Mouse (Mus musculus): ENCODE data around the gene Ggn. TPM values are rescaled to one million over a fixed set of nuclear protein-coding genes. Genes with fewer than 3 reads are reported as not detected.
"Not testable (repeated sequence)": the region's sequence is repeated elsewhere in the genome, so short reads cannot be mapped to it uniquely, and the experiment has no call there.

The Ggn gene
- total and polyA plus RNA-seq, 3 experiments = 0.19 to 1.0 TPM; not detected in 1

DNA sequence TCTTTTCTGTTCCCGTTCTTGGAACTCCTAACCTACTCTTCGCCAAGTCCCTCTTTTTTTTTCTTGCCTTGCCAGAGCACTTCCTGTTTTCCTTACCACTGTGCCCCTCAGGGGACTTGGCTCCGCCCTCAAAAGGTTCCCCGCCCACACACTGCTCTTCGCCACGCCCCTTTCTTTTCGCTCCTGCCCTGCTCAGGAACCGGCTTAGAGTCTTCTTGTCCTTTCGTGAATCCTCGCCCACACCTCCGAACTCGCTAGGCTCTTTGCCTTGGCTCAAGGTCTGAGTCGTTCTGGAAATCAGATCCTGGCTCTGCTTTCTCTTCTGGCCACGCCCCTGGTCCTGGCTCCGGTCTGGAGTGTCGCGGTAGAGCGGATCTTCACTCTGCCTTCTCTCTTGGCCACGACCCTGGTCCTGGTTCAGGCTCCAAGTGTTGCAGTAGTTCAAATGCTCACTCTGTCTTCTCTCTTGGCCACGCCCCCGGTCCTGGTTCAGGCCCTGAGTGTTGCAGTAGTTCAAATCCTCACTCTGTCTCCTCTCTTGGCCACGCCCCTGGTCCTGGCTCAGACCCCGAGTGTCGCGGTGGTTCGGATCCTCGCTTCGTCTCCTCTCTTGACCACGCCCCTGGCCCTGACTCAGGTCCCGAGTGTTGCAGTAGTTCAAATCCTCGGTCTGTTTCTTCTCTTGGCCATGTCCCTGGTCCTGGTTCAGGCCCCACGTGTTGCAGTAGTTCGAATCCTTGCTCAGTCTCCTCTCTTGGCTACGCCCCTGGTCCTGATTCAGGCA lies 41.6 kb downstream of the Ggn start (continued):
- TF ChIP-seq POLR2AphosphoS5 (IDR thresholded peaks at IDR 0.05; ENCODE audit: borderline replicate concordance, low read depth, low read length) (no peak), CHD2 (IDR thresholded peaks at IDR 0.05; ENCODE audit: low read length) (no peak), USF2 (IDR thresholded peaks at IDR 0.05; ENCODE audit: borderline replicate concordance in 1 of 2, insufficient read depth in 1 of 2, low read depth in 1 of 2, low read length in 2 of 2) (no peak), USF1 (IDR thresholded peaks at IDR 0.05; ENCODE audit: low read depth, low read length) (peak; percentile 15; the same call in 1 of the 2 replicates), ETS1 (IDR thresholded peaks at IDR 0.05; ENCODE audit: low read depth, low read length) (no peak), RAD21 (IDR thresholded peaks at IDR 0.05; ENCODE audit: low read depth, low read length) (no peak), POLR2A (IDR thresholded peaks at IDR 0.05; ENCODE audit: control insufficient read depth in 1 of 2, insufficient read depth in 1 of 2, low read depth in 1 of 2, low read length in 2 of 2, poor library complexity in 1 of 2) (no peak)

DNA sequence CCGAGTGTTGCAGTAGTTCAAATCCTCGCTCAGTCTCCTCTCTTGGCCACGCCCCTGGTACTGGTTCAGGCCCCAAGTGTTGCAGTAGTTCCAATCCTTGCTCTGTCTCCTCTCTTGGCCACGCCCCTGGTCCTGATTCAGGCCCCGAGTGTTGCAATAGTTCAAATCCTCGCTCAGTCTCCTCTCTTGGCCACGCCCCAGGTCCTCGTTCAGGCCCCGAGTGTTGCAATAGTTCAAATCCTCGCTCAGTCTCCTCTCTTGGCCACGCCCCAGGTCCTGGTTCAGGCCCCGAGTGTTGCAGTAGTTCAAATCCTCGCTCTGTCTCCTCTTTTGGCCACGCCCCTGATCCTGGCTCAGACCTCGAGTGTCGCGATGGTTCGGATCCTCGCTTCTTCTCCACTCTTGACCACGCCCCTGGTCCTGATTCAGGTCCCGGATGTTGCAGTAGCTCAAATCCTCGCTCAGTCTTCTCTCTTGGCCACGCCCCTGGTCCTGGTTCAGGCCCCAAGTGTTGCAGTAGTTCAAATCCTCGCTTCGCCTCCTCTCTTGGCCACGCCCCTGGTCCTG lies 42.3 kb downstream of the Ggn start:
- H3K27ac ChIP-seq (ENCODE audit: control insufficient read depth, low read depth, low read length) = peak overlapping the region; percentile 50
- TF ChIP-seq GATA1 (IDR thresholded peaks at IDR 0.05; ENCODE audit: low read depth, low read length) = no peak
- no peak for TF ChIP-seq HCFC1 (IDR thresholded peaks at IDR 0.05; ENCODE audit: low read depth, low read length)
- no peak for TF ChIP-seq CHD1 (IDR thresholded peaks at IDR 0.05; ENCODE audit: low read depth, low read length)
- TF ChIP-seq MYC (IDR thresholded peaks at IDR 0.05; ENCODE audit: low read depth, low read length) = no peak
- no peak for TF ChIP-seq USF1 (IDR thresholded peaks at IDR 0.05; ENCODE audit: low read depth, low read length)
- no peak for TF ChIP-seq MAZ (IDR thresholded peaks at IDR 0.05; ENCODE audit: low read depth, low read length)
- TF ChIP-seq RAD21 (IDR thresholded peaks at IDR 0.05; ENCODE audit: low read depth, low read length) = no peak
- no peak for TF ChIP-seq CHD2 (IDR thresholded peaks at IDR 0.05; ENCODE audit: low read length)
- no peak for TF ChIP-seq POLR2A (IDR thresholded peaks at IDR 0.05; ENCODE audit: control insufficient read depth in 1 of 2, insufficient read depth in 1 of 2, low read depth in 1 of 2, low read length in 2 of 2, poor library complexity in 1 of 2)
- peak overlapping the region; percentile 52 to 59 for H3K4me3 ChIP-seq (ENCODE audit: control insufficient read depth in 1 of 2, insufficient read depth in 1 of 2, low read depth in 2 of 2, low read length in 2 of 2)
- no peaks in the 10 kb centered on the region for H3K9me3 ChIP-seq (replicated peaks; ENCODE audit: insufficient read depth, low read length)
- peaks cover 1 to 3% of the 10 kb centered on the region in 2 experiments; a peak in 3 of 4 replicates for H3K4me1 ChIP-seq (ENCODE audit: control insufficient read depth in 1 of 2, insufficient read depth in 2 of 2, low read length in 2 of 2)
- peak; percentile 75 for DNase-seq (ENCODE audit: low read depth, low spot score)
- H3K79me2 ChIP-seq (ENCODE audit: control insufficient read depth, insufficient read depth, low read length, poor library complexity) = no peaks in the 10 kb centered on the region
- peak overlapping the region; percentile 38 for H3K9ac ChIP-seq (ENCODE audit: control insufficient read depth, low read depth, low read length, poor library complexity, severe bottlenecking)
- H3K36me3 ChIP-seq (ENCODE audit: control insufficient read depth in 1 of 2, insufficient read depth in 2 of 2, low read length in 2 of 2) = peaks cover 0 to 2% of the 10 kb centered on the region in 2 experiments; a peak in 2 of 4 replicates
- no peaks in the 10 kb centered on the region for H3K27me3 ChIP-seq (ENCODE audit: control insufficient read depth in 1 of 2, insufficient read depth in 2 of 2, low read length in 2 of 2)

DNA sequence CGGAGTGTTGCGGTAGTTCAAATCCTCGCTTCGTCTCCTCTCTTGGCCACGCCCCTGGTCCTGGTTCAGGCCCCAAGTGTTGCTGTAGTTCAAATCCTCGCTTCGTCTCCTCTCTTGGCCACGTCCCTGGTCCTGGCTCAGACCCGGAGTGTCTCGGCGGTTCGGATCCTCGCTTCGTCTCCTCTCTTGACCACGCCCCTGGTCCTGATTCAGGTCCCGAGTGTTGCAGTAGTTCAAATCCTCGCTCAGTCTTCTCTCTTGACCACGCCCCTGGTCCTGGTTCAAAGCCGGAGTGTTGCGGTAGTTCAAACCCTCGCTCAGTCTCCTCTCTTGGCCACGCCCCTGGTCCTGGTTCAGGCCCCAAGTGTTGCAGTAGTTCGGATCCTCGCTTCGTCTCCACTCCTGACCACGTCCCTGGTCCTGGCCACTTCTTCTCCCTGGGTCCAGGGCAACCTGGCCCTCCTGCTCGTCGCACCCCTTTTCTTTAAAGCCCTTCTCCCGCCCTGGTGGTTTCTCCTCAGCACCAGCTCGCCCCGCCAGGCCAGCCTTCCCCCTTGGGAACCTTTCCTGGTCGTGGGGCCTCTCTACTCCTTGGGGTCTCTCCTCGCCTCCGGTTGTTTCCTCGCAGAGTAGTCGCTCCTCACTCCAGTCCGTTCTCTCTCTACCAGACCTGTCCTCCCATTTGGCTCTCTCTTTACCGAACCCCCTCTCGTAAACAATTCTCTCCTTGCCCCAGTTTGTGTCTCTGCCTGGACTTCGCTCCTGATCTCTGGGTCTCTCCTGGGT lies 43.0 kb downstream of the Ggn start:
- DNase-seq (ENCODE audit: low read depth, low spot score); H3K9me3 ChIP-seq (replicated peaks; ENCODE audit: insufficient read depth, low read length); H3K27ac ChIP-seq (ENCODE audit: control insufficient read depth, low read depth, low read length); H3K4me1 ChIP-seq (ENCODE audit: control insufficient read depth in 1 of 2, insufficient read depth in 2 of 2, low read length in 2 of 2); H3K36me3 ChIP-seq (ENCODE audit: control insufficient read depth in 1 of 2, insufficient read depth in 2 of 2, low read length in 2 of 2); H3K4me3 ChIP-seq (ENCODE audit: control insufficient read depth in 1 of 2, insufficient read depth in 1 of 2, low read depth in 2 of 2, low read length in 2 of 2); H3K9ac ChIP-seq (ENCODE audit: control insufficient read depth, low read depth, low read length, poor library complexity, severe bottlenecking); H3K79me2 ChIP-seq (ENCODE audit: control insufficient read depth, insufficient read depth, low read length, poor library complexity); H3K27me3 ChIP-seq (ENCODE audit: control insufficient read depth in 1 of 2, insufficient read depth in 2 of 2, low read length in 2 of 2): not testable (repeated sequence)

All from MEL (cell line).